Mouse (Mus musculus) right cerebral cortex, adult 2 months (tissue): ENCODE measurements around the gene Zmynd12.

Source experiments
- DNase-seq, 2 experiments: peaks; one replicate each; pipeline ENCODE4 v3.0.0; 2021 to 2022; ENCODE audit warnings: low spot score in 2 of 2

The Zmynd12 gene

DNA sequence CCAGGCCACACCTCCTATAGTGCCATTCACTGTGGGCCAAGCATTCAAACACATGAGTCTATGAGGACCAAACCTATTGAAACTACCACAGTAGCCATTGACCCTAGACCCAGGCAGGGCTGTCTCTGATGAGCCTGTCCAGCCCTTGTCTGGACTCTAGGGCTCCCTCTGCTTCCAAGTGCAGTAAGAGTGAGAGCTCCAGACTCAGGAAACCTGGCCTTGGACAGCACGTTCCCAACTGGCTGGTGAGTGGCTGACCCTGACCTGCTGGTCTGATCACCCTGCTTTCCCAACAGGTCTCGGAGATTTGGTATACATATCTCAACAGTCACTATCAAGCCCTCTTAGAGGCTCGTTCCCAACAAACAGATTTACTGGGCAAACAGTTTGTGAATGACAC is 25.2 kb downstream of the Zmynd12 start:
- DNase-seq: no peak

GRCm38 (mm10) chr4:119450436-119450835 is 27.8 kb downstream of the Zmynd12 start:
- DNase-seq: no peak

- no peak for DNase-seq
Observed at GRCm38 (mm10) chr4:119453128-119453527, 30.5 kb downstream of the Zmynd12 start.

GRCm38 (mm10) chr4:119453533-119453932 is 30.9 kb downstream of the Zmynd12 start:
- DNase-seq: no peak

- DNase-seq: no peak
Observed at GRCm38 (mm10) chr4:119460296-119460695, 37.7 kb downstream of the Zmynd12 start.

- DNase-seq: peak; percentile 78 to 87
Observed at GRCm38 (mm10) chr4:119460728-119461141, 38.1 kb downstream of the Zmynd12 start.

- no peak for DNase-seq
Observed at GRCm38 (mm10) chr4:119462457-119462856, 39.8 kb downstream of the Zmynd12 start.

GRCm38 (mm10) chr4:119462858-119463755 is 40.5 kb downstream of the Zmynd12 start:
- no peak for DNase-seq

DNA sequence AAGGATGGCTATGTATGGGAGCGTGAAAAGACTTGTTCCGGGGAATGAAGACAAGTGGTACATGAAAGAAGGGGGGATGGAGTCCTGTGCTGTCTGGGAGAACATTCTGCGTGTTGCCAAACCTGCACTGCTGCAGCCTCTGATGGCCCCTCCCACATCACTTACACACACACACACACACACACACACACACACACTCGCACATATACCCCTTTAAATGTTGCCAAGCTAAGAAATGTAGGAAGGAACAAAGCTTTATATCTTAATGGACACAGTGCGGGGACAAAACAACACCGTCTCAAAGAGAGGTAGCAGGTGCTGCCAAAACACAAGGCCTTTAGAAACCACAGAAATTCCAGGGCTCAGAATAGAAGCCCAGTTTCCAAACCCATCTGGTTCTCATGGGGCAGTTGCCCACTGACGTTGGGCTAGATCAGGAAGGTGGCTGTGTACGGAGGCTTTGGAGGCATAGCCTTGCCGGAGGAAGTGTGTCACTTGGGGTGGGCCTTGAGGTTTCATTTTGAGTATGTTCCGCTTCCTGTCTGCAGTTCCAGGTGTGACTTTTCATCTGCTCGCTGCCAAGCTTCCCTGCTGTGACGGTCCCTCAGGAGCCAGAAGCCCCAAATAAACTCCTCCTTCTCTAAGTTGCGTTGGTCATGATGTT is 41.3 kb downstream of the Zmynd12 start:
- no peak for DNase-seq

DNA sequence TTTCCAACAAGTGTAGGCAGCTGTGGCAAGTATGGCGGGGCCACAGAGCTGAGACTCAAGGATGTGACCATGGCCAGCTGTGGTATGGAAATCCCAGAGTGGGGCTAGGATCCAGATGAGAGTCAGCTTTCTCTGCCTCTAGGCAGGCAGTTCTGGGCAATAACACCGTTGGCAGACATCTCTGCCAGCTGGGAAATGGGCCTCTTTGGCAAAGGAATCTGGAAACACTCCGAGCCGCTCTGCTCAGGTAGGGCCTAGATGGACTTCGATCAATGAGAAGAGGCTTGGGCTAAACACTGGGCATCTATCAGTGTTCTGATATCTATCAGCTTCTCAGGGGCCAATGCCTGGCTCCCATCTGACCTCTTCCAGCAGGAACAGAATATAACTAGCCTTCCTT is 43.2 kb downstream of the Zmynd12 start:
- DNase-seq: no peak

- DNase-seq: no peak
Observed at GRCm38 (mm10) chr4:119467720-119468380, 45.2 kb downstream of the Zmynd12 start.

DNA sequence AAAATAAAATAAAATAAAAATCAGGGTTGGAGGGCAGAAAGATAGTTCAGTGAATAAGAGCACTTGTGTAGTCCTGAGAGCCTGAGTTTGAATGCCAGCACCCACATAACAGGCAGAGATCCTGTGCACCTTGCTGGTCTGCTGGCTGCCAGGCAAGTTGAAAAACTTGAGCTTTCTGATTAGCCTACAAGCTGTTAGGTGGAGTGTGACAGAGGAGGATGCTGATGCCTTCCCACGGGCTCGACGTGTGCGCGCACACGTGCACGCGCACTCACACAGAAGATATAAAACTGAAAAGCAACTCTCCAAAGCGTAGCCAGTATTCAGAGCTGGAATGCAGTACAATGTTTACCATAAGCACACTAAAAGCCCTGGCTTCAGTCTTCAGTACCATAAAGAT is 49.9 kb downstream of the Zmynd12 start:
- no peak for DNase-seq

- no peak for DNase-seq
Observed at GRCm38 (mm10) chr4:119473150-119473549, 50.5 kb downstream of the Zmynd12 start.

DNA sequence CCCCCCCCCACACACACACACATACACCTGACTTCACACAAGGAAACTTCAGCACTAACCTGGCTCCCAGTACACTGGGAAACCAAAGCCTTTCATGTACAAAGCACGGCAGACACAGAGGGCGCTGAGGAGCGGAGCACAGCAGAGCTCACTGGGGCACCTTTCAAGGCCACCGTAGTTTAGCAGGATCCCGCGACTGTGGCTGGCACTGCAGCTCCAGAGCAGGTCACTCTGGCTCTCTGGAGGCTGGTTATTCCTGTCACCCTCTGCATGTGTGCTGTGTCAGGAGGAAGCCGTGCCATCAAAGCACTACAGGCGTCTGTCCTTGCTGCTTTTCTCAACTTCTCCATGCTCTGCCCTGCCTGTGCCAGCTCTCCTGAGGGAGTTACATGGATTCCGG is 60.4 kb downstream of the Zmynd12 start:
- no peak for DNase-seq

- no peak for DNase-seq
Observed at GRCm38 (mm10) chr4:119484882-119485281, 62.3 kb downstream of the Zmynd12 start.

GRCm38 (mm10) chr4:119489666-119490065 is 67.1 kb downstream of the Zmynd12 start:
- no peak for DNase-seq

GRCm38 (mm10) chr4:119490806-119491205 is 68.2 kb downstream of the Zmynd12 start:
- DNase-seq: peak; percentile 27

DNA sequence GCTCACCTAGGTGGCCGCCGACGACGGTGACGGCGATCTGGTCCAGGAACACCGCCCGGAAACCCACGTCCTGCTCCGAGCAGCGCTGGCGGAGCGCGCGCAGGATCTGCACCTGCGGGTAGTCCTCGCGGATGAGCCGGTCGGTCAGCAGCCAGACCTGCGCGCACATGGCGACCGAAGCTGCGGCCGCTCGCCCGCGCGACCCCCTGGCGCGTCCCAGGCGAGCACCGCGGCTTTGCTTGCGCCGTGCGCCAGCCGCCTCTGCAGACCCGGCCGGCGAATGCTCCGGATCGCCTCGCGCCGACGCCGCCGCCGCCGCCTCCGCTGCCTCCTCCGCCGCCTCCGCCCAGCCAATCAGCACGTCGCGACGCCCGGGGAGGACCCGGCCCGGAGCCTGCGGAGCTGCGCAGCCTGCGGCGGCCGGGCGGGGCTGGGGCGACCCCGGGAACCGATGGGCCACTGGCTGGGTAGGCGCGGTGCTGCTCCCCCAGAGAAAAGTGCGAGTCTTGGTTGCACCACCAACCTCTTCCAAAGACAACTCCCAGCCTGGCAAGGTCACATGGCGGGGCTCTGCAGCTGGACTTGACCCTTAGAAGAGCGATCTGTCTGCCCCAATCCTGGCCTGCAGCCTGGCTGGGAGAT is 69.8 kb downstream of the Zmynd12 start, which contains the start of gene Rimkla:
TSS of gene Rimkla (minus strand) at position 338 of the 642 bp plus-strand sequence.
- peak; percentile 54 to 55 for DNase-seq

DNA sequence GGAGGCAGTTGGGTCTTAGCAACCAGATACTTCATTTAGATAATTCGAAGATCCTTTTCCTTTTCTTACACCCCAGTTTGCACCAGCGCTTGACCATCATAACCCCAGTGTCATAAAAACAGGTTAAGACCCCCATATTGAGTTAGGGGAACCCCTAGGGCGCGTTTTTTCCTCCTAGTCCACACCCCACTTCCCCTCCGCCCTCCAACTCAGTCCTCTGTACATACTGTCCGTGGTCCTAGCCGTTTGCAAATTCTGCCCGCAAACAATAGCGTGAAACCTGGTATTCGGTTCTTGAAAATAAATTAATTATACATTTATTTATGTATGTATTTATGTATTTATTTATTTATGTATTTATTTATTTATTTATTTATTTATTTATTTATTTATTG is 70.3 kb downstream of the Zmynd12 start:
- no peak for DNase-seq

GRCm38 (mm10) chr4:119498319-119498848 is 75.8 kb downstream of the Zmynd12 start:
- DNase-seq: no peak

DNA sequence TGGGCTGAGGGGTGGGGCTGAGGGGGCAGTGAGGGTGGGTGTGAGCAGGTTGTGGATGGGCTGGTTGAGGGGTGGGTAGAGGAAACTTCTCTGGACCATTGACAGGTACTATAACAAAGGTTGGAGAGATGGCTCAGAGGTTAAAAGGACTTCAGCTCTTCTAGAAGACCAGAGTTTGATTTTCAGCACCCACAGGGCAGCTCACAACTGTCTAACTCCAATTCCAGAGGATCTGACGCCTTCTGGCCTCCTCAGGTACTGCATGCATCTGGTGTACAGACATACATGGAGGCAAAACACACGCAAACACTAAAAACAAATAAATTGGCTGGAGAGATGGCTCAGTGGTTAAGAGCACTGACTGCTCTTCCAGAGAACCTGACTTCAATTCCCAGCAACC is 89.0 kb downstream of the Zmynd12 start:
- DNase-seq: no peak

DNA sequence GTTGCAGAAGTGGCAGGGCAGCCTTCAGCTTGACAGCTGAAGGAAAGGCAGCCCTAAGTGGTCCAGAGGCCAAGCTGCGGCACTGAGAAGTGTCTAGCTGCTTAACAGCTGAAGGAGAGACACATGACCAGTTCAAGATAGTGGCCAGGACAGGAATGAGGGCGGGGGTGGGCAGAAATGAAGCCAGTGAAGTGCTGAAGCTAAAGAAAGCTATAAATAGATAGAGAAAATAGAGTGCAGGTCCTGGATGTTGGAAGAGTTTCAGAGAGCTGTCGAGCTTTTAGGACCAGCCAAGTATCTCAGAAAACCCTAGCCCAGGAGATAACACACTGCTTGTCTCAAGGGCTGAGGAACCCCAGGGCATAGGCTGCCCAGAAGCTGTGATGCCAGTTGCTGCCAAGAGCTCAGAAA is 90.1 kb downstream of the Zmynd12 start:
- no peak for DNase-seq
